Mouse (Mus musculus) liver, embryonic 12.5 days (tissue): Measurements from ENCODE around the gene Gnl1. TPM values are rescaled to one million over a fixed set of nuclear protein-coding genes. Genes with fewer than 3 reads are reported as not detected.
A peak's percentile ranks its signal among the peaks of the same experiment; 100 is the strongest.

Experiments
- ATAC-seq: fragments of 200-750 bp; cut with Nextera tagmentation; 2 replicates; pipeline ENCODE4 v1.8.0; 2017; ENCODE audit warnings: moderate number of reproducible peaks, mild to moderate bottlenecking, moderate library complexity
- H3K27ac ChIP-seq: fragments of 300-500 bp; sonication (generic); 2 replicates; pipeline ENCODE4 v1.5.1; 2016; ENCODE audit warnings: mild to moderate bottlenecking
- H3K27me3 ChIP-seq: fragments of 300-500 bp; sonication (generic); replicated peaks from 2 replicates; pipeline ENCODE4 v1.6.1; 2016; ENCODE audit warnings: mild to moderate bottlenecking, moderate library complexity
- H3K36me3 ChIP-seq: fragments of 300-500 bp; sonication (generic); 2 replicates; pipeline ENCODE4 v1.6.1; 2016; ENCODE audit warnings: mild to moderate bottlenecking, moderate library complexity
- H3K4me1 ChIP-seq: fragments of 300-500 bp; sonication (generic); 2 replicates; pipeline ENCODE4 v1.6.1; 2016
- H3K4me2 ChIP-seq: fragments of 300-500 bp; sonication (generic); 2 replicates; pipeline ENCODE4 v1.6.1; 2016; ENCODE audit warnings: mild to moderate bottlenecking, moderate library complexity
- H3K4me3 ChIP-seq: fragments of 300-500 bp; sonication (generic); 2 replicates; pipeline ENCODE4 v1.5.1; 2016; ENCODE audit warnings: mild to moderate bottlenecking, moderate library complexity
- H3K9ac ChIP-seq: fragments of 300-500 bp; sonication (generic); 2 replicates; pipeline ENCODE4 v1.6.1; 2016; ENCODE audit warnings: mild to moderate bottlenecking, moderate library complexity
- H3K9me3 ChIP-seq: fragments of 300-500 bp; sonication (generic); replicated peaks from 2 replicates; pipeline ENCODE4 v1.6.1; 2016; ENCODE audit warnings: mild to moderate bottlenecking, moderate library complexity
- WGBS: fragments of 180-500 bp; shearing (Covaris S2); methylation state at CpG from one replicate; pipeline ENCODE4 v1.1.7; 2016; ENCODE audit not compliant: insufficient replicate concordance; 5-methylcytosine and 5-hydroxymethylcytosine counted together
- polyA plus RNA-seq: library from polyadenylated mRNA; unstranded; fragments of >200 nt; fragmentation: Nextera tagmentation; extraction: Ambion mirVana; gene quantifications from 2 replicates; pipeline ENCODE4 v1.2.1, GENCODE M21; 2016

Gnl1 gene
- polyA plus RNA-seq, 1 experiment from 2014 or later: 25.1 TPM

- WGBS: 84% methylated on average over 10 of the region's 10 CpGs
- H3K4me3 ChIP-seq: no peak overlapping the region
- no peak overlapping the region for H3K4me2 ChIP-seq
- no peak overlapping the region for H3K27ac ChIP-seq
- H3K27me3 ChIP-seq: no peaks in the 10 kb centered on the region
- H3K9me3 ChIP-seq: no peaks in the 10 kb centered on the region
- H3K36me3 ChIP-seq: peaks cover 97% of the 10 kb centered on the region
- ATAC-seq: no peak
- no peak overlapping the region for H3K9ac ChIP-seq
- peaks cover 28% of the 10 kb centered on the region for H3K4me1 ChIP-seq
Observed at GRCm38 (mm10) chr17:35963279-35963678, 16.4 kb upstream of the Gnl1 start.

DNA sequence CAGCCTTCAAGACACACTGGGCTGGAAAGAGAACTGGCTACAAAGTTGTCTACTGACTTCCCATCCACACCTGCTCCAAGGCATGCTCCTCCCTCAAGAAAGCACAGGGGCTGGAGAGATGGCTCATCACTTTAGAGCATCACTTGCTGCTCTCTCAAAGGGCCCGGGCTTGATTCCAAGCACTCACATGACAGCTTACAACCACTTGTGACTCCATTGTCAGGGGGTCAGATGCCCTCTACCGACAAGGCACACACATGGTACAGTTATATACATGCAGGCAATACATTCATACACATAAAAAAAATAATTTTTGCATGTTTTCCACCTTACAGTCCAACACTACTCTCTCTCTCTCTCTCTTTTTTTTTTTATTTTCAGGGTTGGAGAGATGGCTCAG lies 12.0 kb upstream of the Gnl1 start:
- no peak overlapping the region for H3K27ac ChIP-seq
- 79% methylated on average over 2 of the region's 2 CpGs for WGBS
- H3K4me2 ChIP-seq: peak overlapping the region; percentile 81
- H3K9me3 ChIP-seq: no peaks in the 10 kb centered on the region
- H3K36me3 ChIP-seq: peaks cover 65% of the 10 kb centered on the region
- H3K9ac ChIP-seq: 0 out of 2 replicates have a peak overlapping the region, but pooled peaks have one; percentile 8
- no peak for ATAC-seq
- no peak overlapping the region for H3K4me3 ChIP-seq
- no peaks in the 10 kb centered on the region for H3K27me3 ChIP-seq
- peaks cover 46% of the 10 kb centered on the region for H3K4me1 ChIP-seq

GRCm38 (mm10) chr17:35969418-35970389 lies 9.9 kb upstream of the Gnl1 start, which contains the start of gene Abcf1:
TSS of gene Abcf1 (minus strand) at chr17:35969761.
- Histone ChIP-seq H3K27ac (peak within 1 kb of the TSS; percentile 78), H3K4me1 (peaks cover 46% of the 10 kb centered on the region), H3K4me2 (peak within 1 kb of the TSS; percentile 81), H3K36me3 (peaks cover 62% of the 10 kb centered on the region), H3K4me3 (peak within 1 kb of the TSS; percentile 85), H3K27me3 (no peaks in the 10 kb centered on the region), H3K9me3 (no peaks in the 10 kb centered on the region), H3K9ac (peak within 1 kb of the TSS; percentile 88)
- under 1% methylated on average over 68 of the region's 68 CpGs for WGBS
- ATAC-seq: peak; percentile 96

- Histone ChIP-seq H3K9ac (no peak overlapping the region), H3K27ac (no peak overlapping the region), H3K4me2 (no peak overlapping the region), H3K4me3 (no peak overlapping the region), H3K4me1 (peaks cover 29% of the 10 kb centered on the region), H3K9me3 (no peaks in the 10 kb centered on the region), H3K27me3 (no peaks in the 10 kb centered on the region), H3K36me3 (peaks cover 55% of the 10 kb centered on the region)
- 17% methylated on average over 1 of the region's 1 CpGs for WGBS
- ATAC-seq: no peak
Observed at GRCm38 (mm10) chr17:35972131-35972530, 7.5 kb upstream of the Gnl1 start.

DNA sequence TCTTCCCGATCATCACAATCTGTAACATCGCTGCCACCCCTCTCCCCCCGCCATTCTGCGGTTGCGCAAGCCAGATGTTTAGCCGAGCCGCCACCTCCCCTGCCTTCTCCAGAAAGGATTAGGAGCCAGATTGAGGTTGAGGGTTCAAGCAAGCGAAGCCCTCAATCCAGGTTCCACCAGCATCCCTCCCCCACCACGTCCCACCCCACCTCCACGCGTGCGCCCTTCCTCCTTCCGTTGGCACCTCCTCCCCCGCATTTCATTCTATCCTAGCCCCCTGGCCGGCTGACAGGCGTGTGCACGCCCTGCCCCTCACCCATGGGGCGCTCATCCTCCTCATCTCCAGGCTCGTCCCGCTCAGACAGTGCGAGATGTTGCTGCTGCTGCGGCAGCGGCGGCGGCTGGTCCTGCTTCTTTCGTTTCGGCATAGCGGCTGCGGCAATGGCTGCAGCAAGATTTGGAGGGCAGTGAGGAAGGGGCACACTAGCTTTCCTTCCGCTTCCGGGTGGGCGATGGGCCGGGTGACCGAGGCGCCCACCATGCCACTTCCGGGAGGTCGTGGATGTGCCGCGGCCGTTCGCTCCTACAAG lies 745 bp upstream of the Gnl1 start:
- Histone ChIP-seq H3K27ac (peak overlapping the region; percentile 89), H3K9me3 (no peaks in the 10 kb centered on the region), H3K4me3 (peak overlapping the region; percentile 88), H3K36me3 (peaks cover 48% of the 10 kb centered on the region), H3K9ac (peak overlapping the region; percentile 84), H3K27me3 (no peaks in the 10 kb centered on the region), H3K4me1 (peaks cover 37% of the 10 kb centered on the region), H3K4me2 (peak overlapping the region; percentile 99)
- WGBS: under 1% methylated on average over 41 of the region's 41 CpGs
- peak; percentile 43 for ATAC-seq

GRCm38 (mm10) chr17:35980363-35980754 lies 708 bp downstream of the Gnl1 start:
- Histone ChIP-seq H3K27me3 (no peaks in the 10 kb centered on the region), H3K9ac (peak overlapping the region; percentile 84), H3K4me3 (peak overlapping the region; percentile 88), H3K36me3 (peaks cover 47% of the 10 kb centered on the region), H3K9me3 (no peaks in the 10 kb centered on the region), H3K27ac (peak overlapping the region; percentile 89), H3K4me1 (peaks cover 37% of the 10 kb centered on the region), H3K4me2 (peak overlapping the region; percentile 99)
- under 1% methylated on average over 26 of the region's 29 CpGs for WGBS
- peak; percentile 32 for ATAC-seq

GRCm38 (mm10) chr17:35981776-35982175 lies 2.1 kb downstream of the Gnl1 start:
- peaks cover 49% of the 10 kb centered on the region for H3K36me3 ChIP-seq
- H3K4me3 ChIP-seq: no peak overlapping the region
- no peak overlapping the region for H3K9ac ChIP-seq
- 84% methylated on average over 9 of the region's 9 CpGs for WGBS
- ATAC-seq: no peak
- H3K4me1 ChIP-seq: peaks cover 37% of the 10 kb centered on the region
- no peak overlapping the region for H3K27ac ChIP-seq
- H3K4me2 ChIP-seq: no peak overlapping the region
- no peaks in the 10 kb centered on the region for H3K9me3 ChIP-seq
- no peaks in the 10 kb centered on the region for H3K27me3 ChIP-seq

- H3K9me3 ChIP-seq: no peaks in the 10 kb centered on the region
- no peaks in the 10 kb centered on the region for H3K27me3 ChIP-seq
- no peak overlapping the region for H3K4me2 ChIP-seq
- no peak for ATAC-seq
- peaks cover 39% of the 10 kb centered on the region for H3K4me1 ChIP-seq
- H3K9ac ChIP-seq: no peak overlapping the region
- H3K36me3 ChIP-seq: peaks cover 29% of the 10 kb centered on the region
- no peak overlapping the region for H3K27ac ChIP-seq
- 41% methylated on average over 10 of the region's 10 CpGs for WGBS
- H3K4me3 ChIP-seq: no peak overlapping the region
Observed at GRCm38 (mm10) chr17:35991781-35992180, 12.1 kb downstream of the Gnl1 start.

- ATAC-seq: peak; percentile 53
- no peaks in the 10 kb centered on the region for H3K9me3 ChIP-seq
- peak overlapping the region; percentile 85 for H3K27ac ChIP-seq
- WGBS: 3% methylated on average over 17 of the region's 17 CpGs
- peaks cover 52% of the 10 kb centered on the region for H3K4me1 ChIP-seq
- no peaks in the 10 kb centered on the region for H3K27me3 ChIP-seq
- H3K4me3 ChIP-seq: peak overlapping the region; percentile 73
- H3K4me2 ChIP-seq: peak overlapping the region; percentile 87
- peak overlapping the region; percentile 82 for H3K9ac ChIP-seq
- H3K36me3 ChIP-seq: peaks cover 10% of the 10 kb centered on the region
Observed at GRCm38 (mm10) chr17:35993675-35994074, 14.0 kb downstream of the Gnl1 start.

GRCm38 (mm10) chr17:35994175-35994878 lies 14.7 kb downstream of the Gnl1 start:
- Histone ChIP-seq H3K4me1 (peaks cover 58% of the 10 kb centered on the region), H3K9ac (peak overlapping the region; percentile 82), H3K36me3 (peaks cover 4% of the 10 kb centered on the region; the same call in 1 of the 2 replicates), H3K4me2 (peak overlapping the region; percentile 87), H3K9me3 (no peaks in the 10 kb centered on the region), H3K4me3 (peak overlapping the region; percentile 73), H3K27ac (peak overlapping the region; percentile 85), H3K27me3 (no peaks in the 10 kb centered on the region)
- 2% methylated on average over 31 of the region's 31 CpGs for WGBS
- ATAC-seq: peak; percentile 72

- Histone ChIP-seq H3K9ac (peak overlapping the region; percentile 82), H3K4me1 (peaks cover 62% of the 10 kb centered on the region), H3K4me2 (peak overlapping the region; percentile 87), H3K27ac (peak overlapping the region; percentile 85), H3K36me3 (0 out of 2 replicates have a peak, but pooled peaks cover 5% of the 10 kb centered on the region), H3K27me3 (no peaks in the 10 kb centered on the region), H3K4me3 (peak overlapping the region; percentile 73), H3K9me3 (no peaks in the 10 kb centered on the region)
- WGBS: 1% methylated on average over 14 of the region's 14 CpGs
- no peak for ATAC-seq
Observed at GRCm38 (mm10) chr17:35994879-35995240, 15.2 kb downstream of the Gnl1 start.
